Mouse (Mus musculus) ES-E14 (cell line): ENCODE results near the gene Tubg1. TPM values are rescaled to one million over a fixed set of nuclear protein-coding genes. Genes with fewer than 3 reads are reported as not detected.

Source experiments
- DNase-seq: peaks from one replicate; pipeline ENCODE4 v3.0.0-alpha.2; 2013; ENCODE audit warnings: low read depth, low spot score
- H3K27ac ChIP-seq: 2 replicates; pipeline ENCODE4 v1.5.1; 2012; ENCODE audit warnings: low read depth, mild to moderate bottlenecking, low read length, moderate library complexity, mixed read lengths; ENCODE audit not compliant: poor library complexity, insufficient read depth, severe bottlenecking
- H3K36me3 ChIP-seq: 2 replicates; pipeline ENCODE4 v1.6.1; 2012; ENCODE audit warnings: mild to moderate bottlenecking, low read length, moderate library complexity, mixed read lengths; ENCODE audit not compliant: control insufficient read depth, poor library complexity, insufficient read depth, severe bottlenecking
- H3K4me1 ChIP-seq, 2 experiments: fragments of 150-350 bp in 1 of 2; sonication (generic) in 1 of 2; 2 replicates each; pipeline ENCODE4 v1.6.1; 2012; ENCODE audit warnings: low read length in 2 of 2, mild to moderate bottlenecking in 1 of 2, mixed read lengths in 1 of 2; ENCODE audit not compliant: control insufficient read depth in 2 of 2, insufficient read depth in 2 of 2, poor library complexity in 1 of 2
- H3K4me3 ChIP-seq, 2 experiments: fragments of 150-350 bp in 1 of 2; sonication (generic) in 1 of 2; 2 replicates each; pipeline ENCODE4 v1.5.1; 2012; ENCODE audit warnings: low read length in 2 of 2, low read depth in 1 of 2, mild to moderate bottlenecking in 1 of 2, mixed read lengths in 1 of 2; ENCODE audit not compliant: insufficient read depth in 1 of 2, poor library complexity in 1 of 2, severe bottlenecking in 1 of 2
- H3K9ac ChIP-seq: 2 replicates; pipeline ENCODE4 v1.6.1; 2012; ENCODE audit warnings: low read depth, mild to moderate bottlenecking, low read length, mixed read lengths; ENCODE audit not compliant: poor library complexity, insufficient read depth, severe bottlenecking
- H3K9me3 ChIP-seq: fragments of 150-350 bp; sonication (generic); 2 replicates; pipeline ENCODE4 v1.6.1; 2012; ENCODE audit warnings: low read depth, mild to moderate bottlenecking, low read length; ENCODE audit not compliant: control insufficient read depth, insufficient read depth
- CHD2 ChIP-seq: IDR thresholded peaks from 2 replicates; pipeline ENCODE4 v1.6.1; 2014; ENCODE audit warnings: mild to moderate bottlenecking, low read depth, low read length, inconsistent platforms
- HCFC1 ChIP-seq: IDR thresholded peaks from 2 replicates; pipeline ENCODE4 v1.6.1; 2012; ENCODE audit warnings: low read length, inconsistent platforms, borderline replicate concordance; ENCODE audit not compliant: insufficient read depth
- MAFK ChIP-seq: IDR thresholded peaks from 2 replicates; pipeline ENCODE4 v1.6.1; 2014; ENCODE audit warnings: mild to moderate bottlenecking, low read depth, low read length, inconsistent platforms; ENCODE audit not compliant: insufficient read depth
- ZC3H11A ChIP-seq: IDR thresholded peaks from 2 replicates; pipeline ENCODE4 v1.6.1; 2012; ENCODE audit warnings: low read depth, mild to moderate bottlenecking, inconsistent platforms, low read length, borderline replicate concordance
- ZNF384 ChIP-seq: IDR thresholded peaks from 2 replicates; pipeline ENCODE4 v1.6.1; 2012; ENCODE audit warnings: low read depth, low read length, inconsistent platforms
- in situ Hi-C, 2 experiments: fragments of 600-800 bp; cut with MboI; formaldehyde crosslinking; loops; one replicate each; pipeline ENCODE4 v1.15.1; 2025; ENCODE audit warnings: low sequenced_read_pairs in 2 of 2, inconsistent platforms in 1 of 2; ENCODE audit not compliant: unreplicated experiment in 2 of 2
- total RNA-seq: library from RNA; depleted of rRNA; stranded (reverse); fragments of 300-350 nt; gene quantifications from 2 replicates; pipeline ENCODE4 v1.2.3, GENCODE M21; 2012

Gene Tubg1
- total RNA-seq, 1 experiment: 38.6 TPM

GRCm38 (mm10) chr11:101170811-101171610 is 51.3 kb downstream of the Tubg1 start, which contains the start of gene Plekhh3:
TSS of gene Plekhh3 (minus strand) at chr11:101171351.
- Histone ChIP-seq H3K4me1 (peaks cover 0 to 7% of the 10 kb centered on the region in 2 experiments; a peak in 1 of 4 replicates), H3K4me3 (peak within 1 kb of the TSS; percentile 78 to 96), H3K9me3 (no peaks in the 10 kb centered on the region), H3K9ac (peak within 1 kb of the TSS; percentile 67), H3K27ac (no peak within 1 kb of the TSS), H3K36me3 (peaks cover 2% of the 10 kb centered on the region; the same call in 1 of the 2 replicates)
- in situ Hi-C loops: no loop called here
- peak; percentile 98 for DNase-seq
- TF ChIP-seq HCFC1 (peak; percentile 40; the same call in 1 of the 2 replicates), CHD2 (peak; percentile 59; the same call in 1 of the 2 replicates), ZC3H11A (no peak), ZNF384 (no peak), MAFK (no peak)

- Histone ChIP-seq H3K4me1 (peaks cover 0 to 7% of the 10 kb centered on the region in 2 experiments; a peak in 1 of 4 replicates), H3K9me3 (no peaks in the 10 kb centered on the region), H3K4me3 (peak overlapping the region; percentile 60 to 65), H3K36me3 (peaks cover 2% of the 10 kb centered on the region; the same call in 1 of the 2 replicates), H3K27ac (no peak overlapping the region), H3K9ac (peak overlapping the region; percentile 47)
- DNase-seq: peak; percentile 74
- no peak for TF ChIP-seq HCFC1
- TF ChIP-seq MAFK: peak; percentile 98
- in situ Hi-C loops: no loop called here
Measured at GRCm38 (mm10) chr11:101171721-101172433, 52.1 kb downstream of the Tubg1 start.

GRCm38 (mm10) chr11:101172434-101172815 is 52.7 kb downstream of the Tubg1 start:
- no peak overlapping the region for H3K27ac ChIP-seq
- H3K9ac ChIP-seq: 0 out of 2 replicates have a peak overlapping the region, but pooled peaks have one; percentile 47
- TF ChIP-seq CHD2: no peak
- no peak for TF ChIP-seq MAFK
- TF ChIP-seq ZC3H11A: no peak
- H3K4me1 ChIP-seq: peaks cover 0 to 7% of the 10 kb centered on the region in 2 experiments; a peak in 1 of 4 replicates
- DNase-seq: no peak
- H3K4me3 ChIP-seq: peak overlapping the region; percentile 60 to 65
- in situ Hi-C loops: no loop called here
- no peaks in the 10 kb centered on the region for H3K36me3 ChIP-seq
- H3K9me3 ChIP-seq: no peaks in the 10 kb centered on the region

- no peaks in the 10 kb centered on the region for H3K9me3 ChIP-seq
- DNase-seq: no peak
- H3K27ac ChIP-seq: no peak overlapping the region
- H3K36me3 ChIP-seq: no peaks in the 10 kb centered on the region
- peaks cover 0 to 7% of the 10 kb centered on the region in 2 experiments; a peak in 1 of 4 replicates for H3K4me1 ChIP-seq
- H3K4me3 ChIP-seq: no peak overlapping the region
- H3K9ac ChIP-seq: no peak overlapping the region
- TF ChIP-seq MAFK (peak; percentile 5; the same call in 1 of the 2 replicates), HCFC1 (no peak)
- in situ Hi-C loops: no loop called here
Measured at GRCm38 (mm10) chr11:101173112-101173511, 53.4 kb downstream of the Tubg1 start.
